Mouse (Mus musculus) ES-E14 (cell line): ENCODE data around the gene Itgb5.

ENCODE experiments used
- CHD2 ChIP-seq: IDR thresholded peaks from 2 replicates; pipeline ENCODE4 v1.6.1; 2014; ENCODE audit warnings: mild to moderate bottlenecking, low read depth, low read length, inconsistent platforms
- ZC3H11A ChIP-seq: IDR thresholded peaks from 2 replicates; pipeline ENCODE4 v1.6.1; 2012; ENCODE audit warnings: low read depth, mild to moderate bottlenecking, inconsistent platforms, low read length, borderline replicate concordance
- ZNF384 ChIP-seq: IDR thresholded peaks from 2 replicates; pipeline ENCODE4 v1.6.1; 2012; ENCODE audit warnings: low read depth, low read length, inconsistent platforms

- TF ChIP-seq ZNF384, result no peak
- no peak for TF ChIP-seq ZC3H11A
- no peak for TF ChIP-seq CHD2
Measured at GRCm38 (mm10) chr16:33862406-33862805, 32.9 kb downstream of the Itgb5 start.
